Mouse (Mus musculus) brain, embryonic 14.5 days (tissue): Measurements from ENCODE around the gene Hs6st1.

Experiments
- CTCF ChIP-seq: fragments of 200-500 bp; IDR thresholded peaks from 2 replicates; pipeline ENCODE4 v1.5.1; 2012; ENCODE audit warnings: inconsistent platforms, mild to moderate bottlenecking, moderate library complexity, borderline replicate concordance; ENCODE audit not compliant: insufficient read depth, insufficient read length; ENCODE audit errors: extremely low read depth
- POLR2A ChIP-seq: fragments of 200-500 bp; IDR thresholded peaks from 2 replicates; pipeline ENCODE4 v1.6.1; 2012; ENCODE audit warnings: mild to moderate bottlenecking, inconsistent platforms, borderline replicate concordance; ENCODE audit not compliant: poor library complexity, insufficient read depth, insufficient read length, severe bottlenecking; ENCODE audit errors: extremely low read depth

DNA sequence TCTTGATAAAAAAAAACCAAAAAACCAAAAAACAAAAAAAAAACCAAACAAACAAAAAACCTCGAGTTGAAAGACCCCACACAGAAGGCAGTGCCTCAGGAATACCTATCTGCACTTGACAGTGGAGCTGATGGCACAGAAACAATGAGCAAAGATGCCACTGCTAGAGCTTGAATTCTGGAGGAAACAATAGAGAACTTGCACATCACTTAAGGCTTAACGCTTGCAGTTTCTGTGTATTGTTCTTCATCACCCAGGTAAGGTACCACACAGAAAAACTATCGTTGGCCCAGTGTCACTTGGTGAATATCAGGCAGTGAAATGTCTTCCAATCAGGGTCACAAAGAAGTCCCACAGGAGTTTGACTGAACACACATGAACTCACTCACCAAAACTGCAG is 26.1 kb upstream of the Hs6st1 start:
- TF ChIP-seq CTCF, result no peak
- TF ChIP-seq POLR2A, result no peak
